Mouse (Mus musculus): ENCODE data around the gene Pik3cg.

Gene Pik3cg

DNA sequence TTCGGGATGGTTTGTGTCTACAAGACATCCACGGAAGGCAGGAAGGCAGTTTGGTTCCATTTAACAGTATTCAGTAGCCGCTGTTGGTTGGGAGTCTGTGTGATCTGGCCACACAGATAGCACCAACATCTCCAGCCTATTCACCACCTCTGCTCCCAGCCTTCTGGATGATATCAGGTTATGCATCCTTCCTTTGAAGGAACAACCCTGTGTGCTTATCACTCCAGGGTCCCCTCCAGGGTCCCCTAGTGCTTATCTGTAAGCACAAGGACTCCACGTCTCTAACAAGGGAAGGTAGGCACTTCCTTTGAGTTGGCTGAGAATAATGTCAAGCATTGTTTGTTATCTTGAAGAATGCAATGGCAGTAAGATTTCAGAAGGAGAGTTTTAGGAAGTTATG lies 65.3 kb downstream of the Pik3cg start:
- DNase-seq: no peak

GRCm38 (mm10) chr12:32141766-32142165 lies 66.7 kb downstream of the Pik3cg start:
- DNase-seq: no peak

GRCm38 (mm10) chr12:32138831-32139230 lies 69.6 kb downstream of the Pik3cg start:
- no peak for DNase-seq

DNA sequence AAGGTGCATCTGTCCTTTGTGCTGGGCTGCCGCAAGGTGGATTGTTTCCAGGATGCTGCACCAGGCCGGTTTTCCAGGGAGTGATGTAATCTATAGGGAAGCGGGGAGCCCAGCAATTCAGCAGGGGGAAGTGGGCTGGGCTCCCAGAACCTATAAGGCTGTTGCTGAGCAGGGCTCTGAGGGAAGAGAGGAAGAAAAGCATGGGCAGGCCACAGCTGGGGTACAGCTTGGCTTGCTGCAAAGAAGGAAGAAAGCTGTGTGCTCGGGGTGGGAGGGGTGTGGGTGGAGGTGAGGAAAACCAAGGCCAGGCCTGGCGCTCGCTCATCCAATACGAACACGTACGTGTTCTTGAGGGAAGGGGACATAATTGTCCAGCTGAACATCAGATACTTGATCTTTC lies 70.1 kb downstream of the Pik3cg start:
- no peak for DNase-seq

DNA sequence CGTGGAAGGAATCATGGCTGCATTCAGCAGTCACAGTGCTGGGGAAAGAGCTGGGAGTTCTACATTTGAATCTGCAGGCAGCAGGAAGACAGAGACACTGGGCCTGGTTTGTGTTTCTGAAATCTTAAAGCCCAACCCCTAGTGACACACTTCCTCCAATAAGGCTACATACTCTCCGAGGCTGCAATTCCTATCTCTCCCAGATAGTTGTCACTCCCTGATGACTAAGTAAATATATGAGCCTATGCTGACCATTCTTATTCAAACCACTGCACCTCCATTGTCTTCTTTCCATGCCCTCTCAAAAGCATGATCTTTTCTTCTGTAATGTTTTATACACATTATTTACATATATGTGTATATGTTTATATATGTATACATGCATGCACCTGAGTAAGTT lies 70.9 kb downstream of the Pik3cg start:
- DNase-seq: no peak

DNA sequence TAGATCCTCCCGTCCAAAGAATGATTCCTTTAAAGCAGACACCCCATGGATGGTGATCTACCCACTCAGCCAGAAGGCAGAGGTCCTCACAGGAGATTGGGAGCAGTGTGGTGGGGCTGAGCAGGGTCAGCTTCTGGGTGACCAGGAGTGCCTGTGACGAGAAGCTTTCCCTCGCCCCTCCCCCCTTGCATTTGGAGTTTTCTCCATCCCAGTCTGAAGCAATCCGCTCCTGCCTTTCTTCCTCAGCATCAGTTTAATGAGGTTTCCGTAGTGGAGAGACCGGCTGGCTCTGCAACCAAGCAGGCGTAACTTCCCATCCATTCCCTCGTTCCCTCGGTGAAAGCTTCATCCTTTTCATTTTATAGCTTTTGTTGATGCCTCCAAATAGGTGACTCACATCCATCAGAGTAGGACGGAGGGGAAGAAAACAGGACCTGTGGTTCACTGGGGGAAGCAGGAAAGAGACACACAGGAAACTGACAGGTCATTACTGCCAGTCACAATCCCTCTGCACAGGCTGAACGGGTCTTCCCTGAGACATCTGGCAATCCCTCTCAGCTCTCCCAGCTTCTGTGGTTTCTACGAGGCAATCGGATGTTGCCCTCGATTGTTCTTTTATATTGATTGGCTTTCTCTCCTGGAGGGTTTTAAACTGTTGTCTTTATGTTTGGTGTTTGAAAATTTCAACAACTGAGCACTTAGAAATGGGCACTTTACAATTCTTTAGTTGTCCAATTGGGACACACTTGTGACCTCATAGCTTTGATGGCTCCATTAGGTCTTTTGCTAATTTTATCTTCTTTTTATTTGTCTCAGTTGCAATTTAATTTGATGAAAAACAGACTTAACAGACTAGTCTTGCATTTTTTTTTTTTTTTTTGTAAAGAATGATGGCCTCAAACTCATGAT lies 80.6 kb downstream of the Pik3cg start:
- DNase-seq: no peak

DNA sequence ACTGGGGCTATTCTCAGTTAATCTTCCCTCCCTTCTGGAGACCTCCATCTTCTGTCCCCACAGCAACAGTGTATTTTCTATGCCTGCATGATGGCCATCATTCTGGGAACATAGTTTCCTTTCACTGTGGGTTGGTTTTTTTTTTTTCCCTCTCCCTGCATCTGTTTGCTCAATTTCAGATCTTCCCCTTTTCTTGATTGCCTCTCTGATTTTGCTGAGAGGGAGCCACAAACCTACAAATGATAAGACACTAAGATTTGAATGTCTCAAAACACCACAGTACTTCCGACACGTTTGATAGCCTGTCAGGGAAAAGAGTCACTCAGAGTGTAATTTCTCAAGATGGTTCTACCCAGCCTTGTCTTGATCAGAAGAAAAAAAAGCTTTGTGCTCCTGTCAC lies 81.3 kb downstream of the Pik3cg start:
- DNase-seq: no peak

DNA sequence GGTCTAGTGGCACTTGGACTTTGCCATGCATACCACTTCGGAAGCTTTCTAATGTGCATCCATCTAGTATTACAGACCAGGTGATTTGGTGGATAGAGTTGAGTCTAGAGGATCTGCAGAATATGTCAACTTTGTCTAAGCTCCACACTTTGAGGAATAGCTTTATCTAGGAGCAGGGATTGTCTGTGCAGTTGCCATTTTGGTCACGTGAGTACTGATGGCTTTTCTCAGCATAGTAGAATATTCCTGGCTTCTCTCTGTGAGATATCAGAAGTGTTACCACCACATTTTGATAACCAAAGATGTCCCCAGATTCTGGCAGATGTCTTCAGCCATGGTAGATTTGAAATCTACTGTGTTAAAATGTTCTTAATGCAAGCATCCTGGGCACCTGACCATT lies 84.0 kb downstream of the Pik3cg start:
- no peak for DNase-seq

DNA sequence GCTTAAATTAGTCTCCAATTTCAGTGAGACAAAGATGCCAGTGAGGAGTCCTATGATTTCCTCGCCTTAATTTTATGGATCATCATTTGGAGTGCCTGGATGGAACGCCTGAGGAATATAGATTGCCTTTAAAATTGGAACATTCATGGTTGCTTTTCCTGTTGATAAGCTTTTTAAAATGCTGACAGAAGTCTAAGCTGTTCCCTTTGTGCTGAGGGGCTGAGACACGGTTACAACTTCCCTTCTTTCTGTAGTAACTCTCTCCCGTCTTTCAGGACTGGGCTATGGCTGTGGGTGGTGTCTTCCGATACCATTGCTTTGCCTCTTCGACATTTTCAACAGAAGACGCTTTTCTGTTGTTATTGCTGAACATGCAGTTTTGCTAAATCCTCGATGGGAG lies 84.4 kb downstream of the Pik3cg start:
- DNase-seq: no peak

GRCm38 (mm10) chr12:32123559-32123958 lies 84.9 kb downstream of the Pik3cg start:
- no peak for DNase-seq

All from kidney, postnatal 14 days (tissue).